Mouse (Mus musculus): ENCODE results near the gene Irf8.
"Not testable (repeated sequence)": the region's sequence is repeated elsewhere in the genome, so short reads cannot be mapped to it uniquely, and the experiment has no call there.

Gene Irf8

DNA sequence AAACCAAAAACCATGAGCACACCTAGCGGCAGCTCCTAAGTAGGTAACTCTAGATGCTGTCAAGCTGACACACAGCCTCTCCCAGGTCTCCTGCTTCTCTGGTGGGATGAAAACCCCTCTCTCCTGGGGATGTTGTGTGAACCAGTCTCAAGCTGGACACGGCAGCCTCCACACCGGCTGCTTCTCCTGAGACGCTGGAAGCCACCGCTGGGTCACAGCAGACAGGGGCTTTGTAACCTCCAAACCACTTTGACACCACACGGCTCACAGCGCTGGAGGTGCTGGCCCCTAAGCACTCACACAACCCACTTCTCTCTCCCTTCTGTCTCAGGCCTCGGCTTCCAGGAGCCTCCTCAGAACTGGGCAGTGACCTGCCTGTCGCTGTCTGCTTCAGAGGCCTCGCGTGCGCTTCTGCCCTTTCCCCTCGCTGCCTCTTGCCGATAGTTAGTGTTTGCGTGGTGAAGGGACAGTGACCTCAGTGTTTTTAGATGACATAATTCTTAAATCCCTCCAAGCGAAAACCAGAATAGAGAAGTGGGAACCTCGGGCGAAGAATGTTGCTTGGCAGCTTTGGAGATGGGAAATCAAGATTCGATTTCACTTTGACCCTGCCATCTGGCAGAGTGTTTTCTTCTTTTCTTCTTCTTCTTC is 16.4 kb upstream of the Irf8 start:
- in situ Hi-C loops (cut with MboI) = no loop called here

GRCm38 (mm10) chr8:120723025-120723424 is 13.1 kb upstream of the Irf8 start:
- in situ Hi-C loops (cut with MboI) = no loop called here

DNA sequence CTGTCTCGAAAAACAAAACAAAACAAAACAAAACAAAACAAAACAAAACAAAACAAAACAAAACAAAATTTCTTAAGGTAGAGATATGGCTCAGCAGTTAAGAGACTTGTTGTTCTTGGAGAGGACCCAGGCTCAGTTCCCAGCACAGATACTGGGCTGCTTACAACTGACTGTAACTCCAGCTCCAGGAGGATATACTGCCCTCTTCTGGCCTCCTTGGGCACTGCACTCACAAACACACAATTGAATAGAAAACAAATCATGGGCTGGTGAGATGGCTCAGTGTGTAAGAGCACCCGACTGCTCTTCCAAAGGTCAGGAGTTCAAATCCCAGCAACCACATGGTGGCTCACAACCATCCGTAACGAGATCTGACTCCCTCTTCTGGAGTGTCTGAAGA is 12.1 kb upstream of the Irf8 start:
- in situ Hi-C loops (cut with MboI) = not testable (repeated sequence)

DNA sequence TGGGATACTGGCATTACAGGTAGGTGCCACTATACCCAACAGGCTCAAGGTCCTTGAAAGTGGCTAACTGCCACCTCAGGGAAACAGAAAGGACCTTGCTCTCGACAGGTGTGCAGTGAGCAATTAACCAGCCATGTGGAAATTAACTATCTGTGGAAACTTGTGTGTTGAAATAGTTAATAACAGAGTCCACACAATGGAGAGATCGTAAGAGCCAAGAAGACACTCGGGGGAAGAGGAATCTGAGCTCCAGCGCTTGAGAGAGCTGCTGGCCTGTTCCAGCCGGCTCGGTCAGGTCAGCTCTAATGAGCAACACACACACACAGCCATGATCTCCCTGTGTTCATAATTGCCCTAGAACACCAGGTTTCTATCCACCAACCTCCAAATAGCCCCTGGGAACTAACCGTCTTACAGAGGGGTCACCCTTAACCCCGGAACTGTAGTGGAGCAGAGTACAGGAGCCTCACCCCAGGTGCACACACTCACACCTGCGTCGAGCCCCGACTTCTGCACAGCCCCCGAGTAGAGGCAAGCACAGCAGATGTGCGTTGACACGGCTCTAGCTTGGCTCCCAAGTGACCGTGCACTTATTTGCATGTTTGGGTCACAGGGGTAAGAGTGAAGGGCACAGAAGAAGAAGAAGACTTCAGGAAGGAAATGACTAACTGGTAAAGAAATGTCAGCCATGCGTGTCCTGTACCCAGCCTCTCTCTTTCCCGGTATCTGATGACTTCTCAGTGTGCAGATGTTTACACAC is 11.2 kb upstream of the Irf8 start:
- in situ Hi-C loops (cut with MboI) = no loop called here

DNA sequence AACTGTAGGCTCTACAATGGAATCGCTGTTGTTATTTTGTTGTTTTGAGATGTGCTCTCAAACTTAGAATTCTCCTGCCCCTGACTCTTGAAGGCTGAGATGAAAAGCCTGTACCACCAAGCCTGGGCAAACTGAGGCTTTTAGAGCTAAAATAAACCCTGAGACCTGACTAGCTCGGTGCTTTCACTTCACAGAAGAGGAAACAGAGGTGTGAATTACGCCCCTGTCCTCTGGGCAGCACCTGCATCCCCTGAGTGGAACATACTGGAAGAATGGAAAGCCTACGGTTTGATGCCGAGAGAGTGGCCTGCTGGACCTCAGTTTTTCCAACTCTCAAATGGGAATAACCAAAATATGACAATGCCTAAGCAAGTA is 10.6 kb upstream of the Irf8 start:
- in situ Hi-C loops (cut with MboI) = no loop called here

- in situ Hi-C loops (cut with MboI) = no loop called here
Measured at GRCm38 (mm10) chr8:120726051-120726450, 10.1 kb upstream of the Irf8 start.

DNA sequence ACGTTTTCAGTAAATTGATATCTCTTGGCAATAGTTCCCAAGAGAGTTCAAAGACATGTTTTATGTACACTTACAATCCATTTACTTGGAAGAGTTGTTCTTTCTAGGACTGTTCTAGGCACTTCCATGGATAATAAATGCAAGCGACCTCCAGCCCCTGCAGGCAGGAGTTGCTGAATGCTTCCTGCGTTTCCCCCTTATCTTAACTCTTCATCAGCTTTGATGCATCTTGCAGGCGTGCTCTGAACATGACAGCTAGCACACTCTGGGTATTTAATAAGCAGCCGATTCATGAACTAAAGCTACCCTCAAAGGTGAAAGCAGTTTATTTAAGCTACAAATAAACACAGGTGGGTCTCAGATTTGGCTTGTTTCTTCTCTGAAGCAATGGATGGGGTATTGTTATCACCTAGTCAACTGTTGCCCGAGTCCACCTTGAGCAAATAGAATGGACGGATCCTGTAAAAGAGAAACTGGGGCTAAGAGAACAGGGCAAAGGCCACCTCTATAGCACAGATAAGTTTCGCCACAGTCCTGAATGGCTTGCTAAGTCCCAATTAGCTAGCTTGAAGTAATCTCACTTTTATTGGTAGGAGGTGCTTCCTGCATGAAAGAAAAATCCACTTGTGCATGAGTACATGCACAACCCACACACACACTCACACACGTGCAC is 7.5 kb upstream of the Irf8 start:
- in situ Hi-C loops (cut with MboI) = no loop called here

DNA sequence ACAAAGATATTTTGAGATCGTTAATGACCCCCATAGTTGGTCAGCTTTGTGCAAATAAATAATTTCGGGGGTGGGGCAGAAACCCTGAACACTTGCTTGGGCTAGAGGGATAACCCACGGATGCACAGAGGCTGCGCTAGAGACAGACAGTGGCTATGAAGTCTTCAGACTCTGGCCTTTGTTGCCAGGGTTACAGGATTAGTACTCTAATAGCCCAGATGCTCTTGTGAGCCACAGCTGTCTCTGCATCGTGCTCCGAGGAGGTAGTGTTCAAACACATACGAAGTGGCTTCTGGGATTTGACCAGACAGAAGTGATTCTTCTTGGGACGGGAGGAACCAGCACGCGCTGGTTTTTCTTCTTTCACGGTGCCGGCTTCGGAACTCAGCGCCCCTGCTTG is 4.6 kb upstream of the Irf8 start:
- in situ Hi-C loops (cut with MboI) = no loop called here

- in situ Hi-C loops (cut with MboI) = no loop called here
Measured at GRCm38 (mm10) chr8:120732068-120732467, 4.1 kb upstream of the Irf8 start.

DNA sequence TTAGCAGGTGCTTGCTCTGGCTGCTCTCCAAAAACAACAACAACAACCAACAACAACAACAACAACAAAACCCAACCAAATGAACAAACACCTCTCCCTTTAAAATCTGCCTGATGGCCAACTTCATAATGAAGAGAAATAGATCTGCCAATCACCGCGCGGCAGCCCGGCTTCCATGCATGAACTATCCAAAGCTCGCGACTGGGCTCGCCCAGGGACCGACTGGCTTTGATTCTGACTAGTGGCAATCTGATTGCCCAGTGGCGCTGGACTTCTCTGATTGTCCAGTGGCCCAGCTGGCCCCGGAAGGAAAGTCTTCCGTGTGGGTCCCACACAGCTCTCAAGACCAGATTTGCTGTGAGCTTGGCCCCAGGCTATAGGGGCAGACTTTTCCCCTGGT is 328 bp downstream of the Irf8 start:
- in situ Hi-C loops (cut with MboI) = no loop called here

- in situ Hi-C loops (cut with MboI) = no loop called here
Measured at GRCm38 (mm10) chr8:120737166-120737565, 1.0 kb downstream of the Irf8 start.

DNA sequence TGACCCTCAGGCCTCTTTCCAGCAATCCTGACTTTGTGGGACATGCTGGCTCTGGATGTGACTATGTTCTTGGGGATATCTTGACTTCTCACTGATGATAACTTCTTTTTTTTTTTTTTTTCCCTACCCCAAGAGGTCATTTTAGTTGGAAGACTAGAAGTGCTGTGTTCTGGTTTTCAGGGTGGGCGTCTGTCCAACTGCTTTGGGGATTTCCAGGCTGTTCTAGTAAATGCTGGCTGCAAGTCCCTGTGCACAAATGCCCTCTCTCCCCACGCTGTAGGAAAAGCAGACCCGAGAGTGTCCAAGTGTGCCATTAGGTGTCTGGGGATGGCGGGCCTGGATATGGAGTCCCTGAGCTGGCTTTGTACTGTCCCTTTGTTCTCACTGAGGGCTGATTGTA is 2.6 kb downstream of the Irf8 start:
- in situ Hi-C loops (cut with MboI) = no loop called here

DNA sequence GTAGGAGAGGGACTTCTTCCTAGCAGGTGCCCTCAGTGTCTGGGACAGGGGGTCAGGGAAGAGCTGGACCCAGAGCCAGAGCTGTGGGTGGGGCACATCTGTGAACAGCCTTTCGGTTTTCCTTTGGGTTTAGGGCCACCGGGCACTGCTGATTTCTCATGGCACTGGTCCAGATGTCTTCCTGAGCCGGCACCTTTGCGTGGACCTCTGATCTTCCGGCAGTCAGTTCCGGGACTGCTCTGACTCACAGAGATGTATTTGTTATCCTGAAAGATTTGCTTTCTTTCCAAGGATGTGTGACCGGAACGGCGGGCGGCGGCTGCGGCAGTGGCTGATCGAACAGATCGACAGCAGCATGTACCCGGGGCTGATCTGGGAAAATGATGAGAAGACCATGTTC is 3.4 kb downstream of the Irf8 start:
- in situ Hi-C loops (cut with MboI) = no loop called here

DNA sequence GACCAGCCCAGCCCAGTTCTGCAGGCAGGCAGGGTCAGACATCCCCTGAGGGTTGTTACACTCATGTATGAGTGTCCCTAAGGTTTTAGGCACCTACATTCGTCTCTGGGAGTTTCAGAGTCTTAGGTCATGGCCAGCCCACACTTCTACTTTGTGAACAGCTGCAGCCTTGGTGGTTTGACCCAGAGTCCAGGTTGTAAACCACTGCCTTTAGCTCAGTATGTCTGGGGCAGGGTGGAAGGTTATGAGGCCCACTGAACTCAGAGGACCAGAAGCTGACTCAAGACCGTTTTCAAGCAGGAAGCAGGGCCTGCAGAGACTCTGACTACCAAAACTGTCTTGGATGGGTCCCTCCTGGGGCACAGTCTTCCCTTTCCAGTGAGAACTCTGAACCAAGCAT is 4.4 kb downstream of the Irf8 start:
- in situ Hi-C loops (cut with MboI) = no loop called here

GRCm38 (mm10) chr8:120741001-120741400 is 4.8 kb downstream of the Irf8 start:
- in situ Hi-C loops (cut with MboI) = no loop called here

DNA sequence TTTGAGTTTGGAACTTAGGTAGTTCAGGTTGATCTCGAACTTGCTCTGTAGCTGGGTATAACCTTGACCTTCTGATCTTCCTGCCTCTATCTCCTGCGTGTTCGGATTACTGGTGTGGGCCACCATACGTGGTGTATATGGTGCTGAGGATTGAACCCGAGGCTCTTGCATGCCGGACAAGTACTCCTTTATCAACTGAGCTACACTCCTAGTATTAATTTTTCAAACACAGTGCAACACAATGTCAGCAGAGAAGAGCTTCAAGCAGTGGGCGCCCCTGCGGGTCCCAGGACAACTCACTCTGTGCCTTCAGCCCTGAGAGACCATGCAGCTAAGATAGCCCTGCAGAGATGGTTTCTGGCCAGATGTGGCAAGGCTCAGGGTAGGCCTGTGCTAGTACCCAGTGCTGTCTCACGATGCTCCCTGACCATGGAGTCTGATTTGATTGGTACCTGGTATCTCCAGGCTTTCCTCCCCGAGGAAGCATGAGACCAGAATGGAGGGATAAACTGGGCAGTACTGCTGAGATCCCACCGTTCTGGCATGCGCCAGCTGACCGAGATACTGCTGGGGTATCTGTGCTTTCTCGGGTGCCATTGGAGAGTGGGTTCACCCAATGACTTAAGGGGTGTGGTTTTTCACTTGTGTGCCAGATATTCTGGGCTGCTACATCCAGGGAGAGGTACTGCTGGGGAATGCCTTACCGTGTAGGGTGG is 5.8 kb downstream of the Irf8 start:
- in situ Hi-C loops (cut with MboI) = no loop called here

DNA sequence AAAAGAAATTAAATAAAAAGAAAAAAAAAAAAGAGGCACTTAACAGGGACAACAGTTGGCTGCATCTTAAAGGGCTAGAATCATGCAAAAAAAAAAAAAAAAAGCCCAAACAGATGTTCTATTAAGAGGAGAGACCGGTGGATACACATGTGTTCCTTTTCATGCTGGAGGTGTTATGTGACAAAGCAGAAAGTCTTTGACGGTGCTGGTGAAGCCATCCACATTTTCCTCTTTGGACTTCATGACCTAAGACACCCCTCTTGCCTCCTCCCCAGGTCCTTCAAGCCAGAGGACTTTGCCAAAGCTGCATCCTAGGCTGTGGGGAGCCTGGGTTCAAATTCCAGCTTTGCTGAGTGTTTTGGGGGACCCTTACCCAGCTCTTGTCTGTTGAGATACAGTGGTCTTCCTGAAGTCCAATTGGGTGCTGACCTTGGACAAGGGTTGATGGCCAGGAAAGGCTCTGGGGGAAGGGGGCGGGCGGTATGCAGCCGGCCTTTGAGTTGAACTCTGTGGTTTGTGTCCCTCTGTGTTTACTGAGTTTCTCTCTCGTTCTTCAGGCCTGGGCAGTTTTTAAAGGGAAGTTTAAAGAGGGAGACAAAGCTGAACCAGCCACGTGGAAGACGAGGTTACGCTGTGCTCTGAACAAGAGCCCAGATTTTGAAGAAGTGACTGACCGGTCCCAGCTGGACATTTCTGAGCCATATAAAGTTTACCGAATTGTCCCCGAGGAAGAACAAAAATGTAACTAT is 7.2 kb downstream of the Irf8 start:
- in situ Hi-C loops (cut with MboI) = no loop called here

- in situ Hi-C loops (cut with MboI) = no loop called here
Measured at GRCm38 (mm10) chr8:120743898-120744290, 7.7 kb downstream of the Irf8 start.

DNA sequence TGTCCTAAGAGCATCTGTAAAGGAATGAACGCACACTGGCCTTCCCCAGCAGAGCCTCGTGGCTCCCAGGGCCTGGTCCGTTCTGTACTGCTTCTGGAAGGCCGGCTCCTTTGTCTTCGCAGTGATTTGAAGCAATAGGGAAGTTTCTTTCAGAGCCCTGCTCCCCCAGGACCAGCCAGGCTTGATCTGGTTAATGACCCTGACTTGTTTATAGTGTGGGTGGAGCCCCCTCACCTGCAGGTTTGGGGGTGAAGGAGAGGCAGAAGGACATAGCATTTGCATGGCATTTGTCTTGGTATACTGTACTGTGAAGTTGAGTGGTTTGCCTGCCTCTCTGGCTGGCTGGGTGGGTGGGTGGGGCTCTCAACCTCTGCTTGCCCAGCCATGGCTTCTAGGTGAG is 8.3 kb downstream of the Irf8 start:
- in situ Hi-C loops (cut with MboI) = no loop called here

DNA sequence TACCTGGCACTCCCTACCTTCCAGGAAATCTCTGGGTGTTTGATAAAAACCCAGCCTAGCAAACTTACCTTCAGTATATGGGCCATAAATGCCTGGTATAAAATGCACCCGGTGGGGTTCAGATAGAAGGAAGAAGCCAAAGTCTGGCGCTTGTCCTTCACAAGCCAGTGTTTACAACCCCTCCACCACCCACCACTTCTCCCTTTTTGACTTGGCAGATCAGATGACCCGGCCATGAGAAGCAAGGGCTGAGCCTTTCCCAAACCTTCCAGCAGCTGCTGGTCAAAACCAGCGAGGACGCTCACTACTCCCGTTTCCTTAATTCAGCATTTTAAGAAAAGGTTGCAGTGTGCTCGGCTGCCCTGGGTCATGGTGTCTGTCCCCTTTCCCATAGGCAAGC is 9.1 kb downstream of the Irf8 start:
- in situ Hi-C loops (cut with MboI) = no loop called here

GRCm38 (mm10) chr8:120746007-120746701 is 10.0 kb downstream of the Irf8 start:
- in situ Hi-C loops (cut with MboI) = no loop called here
